Mouse (Mus musculus) limb, embryonic 10.5 days (tissue): Measurements from ENCODE around the gene Nup210. TPM values are rescaled to one million over a fixed set of nuclear protein-coding genes. Genes with fewer than 3 reads are reported as not detected.
"Not testable (repeated sequence)": the region's sequence is repeated elsewhere in the genome, so short reads cannot be mapped to it uniquely, and the experiment has no call there.

ENCODE experiments used
- DNase-seq: peaks from one replicate; pipeline ENCODE4 v3.0.0-alpha.2; 2017; ENCODE audit warnings: low spot score
- H3K27ac ChIP-seq: fragments of 300-500 bp; sonication (generic); 2 replicates; pipeline ENCODE4 v1.5.1; 2016; ENCODE audit warnings: mild to moderate bottlenecking
- H3K27me3 ChIP-seq: fragments of 300-500 bp; sonication (generic); 2 replicates; pipeline ENCODE4 v1.6.1; 2016; ENCODE audit warnings: low read depth, mild to moderate bottlenecking; ENCODE audit not compliant: poor library complexity, severe bottlenecking
- H3K36me3 ChIP-seq: fragments of 300-500 bp; sonication (generic); 2 replicates; pipeline ENCODE4 v1.6.1; 2016; ENCODE audit warnings: mild to moderate bottlenecking, moderate library complexity
- H3K4me1 ChIP-seq: fragments of 300-500 bp; sonication (generic); 2 replicates; pipeline ENCODE4 v1.6.1; 2016
- H3K4me3 ChIP-seq: fragments of 300-500 bp; sonication (generic); 2 replicates; pipeline ENCODE4 v1.5.1; 2016; ENCODE audit warnings: mild to moderate bottlenecking, moderate library complexity
- H3K9me3 ChIP-seq: fragments of 300-500 bp; sonication (generic); replicated peaks from 2 replicates; pipeline ENCODE4 v1.6.1; 2016; ENCODE audit warnings: mild to moderate bottlenecking
- WGBS: fragments of 180-500 bp; shearing (Covaris S2); methylation state at CpG from one replicate; pipeline ENCODE4 v1.1.7; 2016; 5-methylcytosine and 5-hydroxymethylcytosine counted together
- polyA plus RNA-seq: library from polyadenylated mRNA; unstranded; fragments of >200 nt; fragmentation: Nextera tagmentation; extraction: Ambion mirVana; gene quantifications from 2 replicates; pipeline ENCODE4 v1.2.1, GENCODE M21; 2016

Gene Nup210
- polyA plus RNA-seq, 1 experiment from 2014 or later, result 7.2 TPM

DNA sequence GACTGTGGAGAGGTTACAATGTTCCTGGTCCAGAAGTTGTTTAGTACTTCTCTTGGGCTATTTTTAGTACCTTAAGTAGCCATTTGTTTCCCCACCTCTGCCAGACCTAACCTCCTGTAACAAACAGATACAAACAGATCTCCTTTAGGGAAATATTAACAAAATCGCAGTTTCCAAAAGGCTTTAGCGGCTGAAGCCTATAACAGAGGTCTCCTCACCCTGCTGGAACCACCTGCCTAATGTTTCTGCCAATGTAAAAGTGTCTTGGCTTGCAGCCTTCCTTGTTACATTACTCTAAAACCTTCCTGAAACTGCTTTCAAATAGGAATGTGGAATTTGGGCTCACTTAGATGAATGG lies 8.6 kb upstream of the Nup210 start:
- Histone ChIP-seq H3K4me3 (no peak overlapping the region), H3K27me3 (no peaks in the 10 kb centered on the region), H3K4me1 (no peaks in the 10 kb centered on the region), H3K9me3 (no peaks in the 10 kb centered on the region), H3K36me3 (no peaks in the 10 kb centered on the region), H3K27ac (no peak overlapping the region)
- 83% methylated on average over 2 of the region's 2 CpGs for WGBS
- DNase-seq, result no peak

GRCm38 (mm10) chr6:91124286-91125227 lies 7.9 kb upstream of the Nup210 start:
- Histone ChIP-seq H3K27ac (no peak overlapping the region), H3K36me3 (no peaks in the 10 kb centered on the region), H3K4me3 (no peak overlapping the region), H3K9me3 (no peaks in the 10 kb centered on the region), H3K27me3 (no peaks in the 10 kb centered on the region), H3K4me1 (no peaks in the 10 kb centered on the region)
- WGBS, result 61% methylated on average over 7 of the region's 7 CpGs
- no peak for DNase-seq

DNA sequence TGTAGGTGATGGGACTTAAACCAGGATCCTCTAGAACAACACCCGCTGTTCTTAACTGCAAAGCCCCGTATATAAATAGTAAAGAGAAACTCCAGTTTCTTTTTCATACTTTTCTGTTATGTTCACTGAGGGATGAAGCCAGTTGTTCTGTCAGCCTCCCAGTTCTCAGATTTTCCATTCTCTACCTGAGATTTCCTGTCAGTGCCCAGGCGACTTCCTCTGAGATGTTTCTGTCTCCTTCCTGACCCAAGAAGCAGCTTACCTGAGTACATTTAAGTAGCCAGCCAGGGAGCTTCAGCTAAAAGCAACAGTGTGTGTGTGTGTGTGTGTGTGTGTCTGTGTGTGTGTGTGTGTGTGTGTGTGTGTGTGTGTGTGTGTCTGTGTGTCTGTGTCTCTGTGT lies 6.8 kb upstream of the Nup210 start:
- 87% methylated on average over 3 of the region's 3 CpGs for WGBS
- Histone ChIP-seq H3K9me3 (no peaks in the 10 kb centered on the region), H3K4me1 (no peaks in the 10 kb centered on the region), H3K27me3 (0 out of 2 replicates have a peak, but pooled peaks cover 3% of the 10 kb centered on the region), H3K36me3 (no peaks in the 10 kb centered on the region), H3K4me3 (no peak overlapping the region), H3K27ac (no peak overlapping the region)
- DNase-seq, result no peak

GRCm38 (mm10) chr6:91121089-91121488 lies 4.5 kb upstream of the Nup210 start:
- 92% methylated on average over 7 of the region's 7 CpGs for WGBS
- Histone ChIP-seq H3K4me1 (peaks cover 17% of the 10 kb centered on the region), H3K27me3 (peaks cover 21% of the 10 kb centered on the region)
- not testable (repeated sequence) for H3K27ac ChIP-seq, H3K36me3 ChIP-seq, H3K4me3 ChIP-seq, DNase-seq, H3K9me3 ChIP-seq

GRCm38 (mm10) chr6:91120206-91120605 lies 3.6 kb upstream of the Nup210 start:
- peaks cover 30% of the 10 kb centered on the region for H3K27me3 ChIP-seq
- peaks cover 18% of the 10 kb centered on the region for H3K4me1 ChIP-seq
- H3K36me3 ChIP-seq, result no peaks in the 10 kb centered on the region
- no peak overlapping the region for H3K4me3 ChIP-seq
- WGBS, result 86% methylated on average over 2 of the region's 2 CpGs
- no peak for DNase-seq
- no peaks in the 10 kb centered on the region for H3K9me3 ChIP-seq
- H3K27ac ChIP-seq, result no peak overlapping the region

- Histone ChIP-seq H3K4me3 (no peak overlapping the region), H3K27me3 (peaks cover 37% of the 10 kb centered on the region)
These were observed 1.9 kb upstream of the Nup210 start for GRCm38 (mm10) chr6:91118526-91118925.

GRCm38 (mm10) chr6:91117149-91117548 lies 520 bp upstream of the Nup210 start:
- no peak for DNase-seq
- peak overlapping the region; percentile 85; the same call in 1 of the 2 replicates for H3K27ac ChIP-seq
- H3K4me1 ChIP-seq, result peaks cover 21% of the 10 kb centered on the region
- peak overlapping the region; percentile 74 for H3K4me3 ChIP-seq
- H3K9me3 ChIP-seq, result no peaks in the 10 kb centered on the region
- peaks cover 37% of the 10 kb centered on the region for H3K27me3 ChIP-seq
- no peaks in the 10 kb centered on the region for H3K36me3 ChIP-seq
- WGBS, result 4% methylated on average over 9 of the region's 9 CpGs

More at GRCm38 (mm10) chr6:91118526-91118925, 1.9 kb upstream of the Nup210 start:
- H3K27ac ChIP-seq, result no peak overlapping the region
- no peaks in the 10 kb centered on the region for H3K9me3 ChIP-seq
- no peak for DNase-seq
- H3K36me3 ChIP-seq, result no peaks in the 10 kb centered on the region
- H3K4me1 ChIP-seq, result peaks cover 21% of the 10 kb centered on the region

- no peaks in the 10 kb centered on the region for H3K36me3 ChIP-seq
- peaks cover 21% of the 10 kb centered on the region for H3K4me1 ChIP-seq
- no peak for DNase-seq
- WGBS, result 12% methylated on average over 4 of the region's 4 CpGs
- H3K9me3 ChIP-seq, result no peaks in the 10 kb centered on the region
- peak overlapping the region; percentile 85 for H3K27ac ChIP-seq
- peaks cover 37% of the 10 kb centered on the region for H3K27me3 ChIP-seq
- H3K4me3 ChIP-seq, result peak overlapping the region; percentile 74
These were observed 776 bp downstream of the Nup210 start for GRCm38 (mm10) chr6:91115863-91116243.

GRCm38 (mm10) chr6:91115158-91115557 lies 1.5 kb downstream of the Nup210 start:
- Histone ChIP-seq H3K4me3 (no peak overlapping the region), H3K9me3 (no peaks in the 10 kb centered on the region), H3K4me1 (peaks cover 25% of the 10 kb centered on the region), H3K36me3 (no peaks in the 10 kb centered on the region), H3K27me3 (peaks cover 37% of the 10 kb centered on the region), H3K27ac (no peak overlapping the region)
- DNase-seq, result no peak
- 25% methylated on average over 1 of the region's 1 CpGs for WGBS

- Histone ChIP-seq H3K27me3 (peaks cover 37% of the 10 kb centered on the region), H3K9me3 (no peaks in the 10 kb centered on the region), H3K27ac (no peak overlapping the region), H3K4me1 (peaks cover 25% of the 10 kb centered on the region), H3K4me3 (no peak overlapping the region), H3K36me3 (no peaks in the 10 kb centered on the region)
- 26% methylated on average over 2 of the region's 2 CpGs for WGBS
- no peak for DNase-seq
These were observed 1.9 kb downstream of the Nup210 start for GRCm38 (mm10) chr6:91114716-91115115.

- DNase-seq, result no peak
- H3K27ac ChIP-seq, result no peak overlapping the region
- peaks cover 24% of the 10 kb centered on the region for H3K27me3 ChIP-seq
- no peaks in the 10 kb centered on the region for H3K36me3 ChIP-seq
- H3K4me3 ChIP-seq, result no peak overlapping the region
- peaks cover 15% of the 10 kb centered on the region for H3K4me1 ChIP-seq
- 89% methylated on average over 3 of the region's 3 CpGs for WGBS
- no peaks in the 10 kb centered on the region for H3K9me3 ChIP-seq
These were observed 4.7 kb downstream of the Nup210 start for GRCm38 (mm10) chr6:91111954-91112252.

- Histone ChIP-seq H3K27me3 (peaks cover 19% of the 10 kb centered on the region), H3K9me3 (no peaks in the 10 kb centered on the region), H3K27ac (no peak overlapping the region), H3K4me1 (peaks cover 10% of the 10 kb centered on the region), H3K4me3 (no peak overlapping the region), H3K36me3 (no peaks in the 10 kb centered on the region)
- no peak for DNase-seq
- whole genome bisulfite sequencing, result 88% methylated on average over 10 of the region's 10 CpGs
These were observed 5.3 kb downstream of the Nup210 start for GRCm38 (mm10) chr6:91111141-91111953.

DNA sequence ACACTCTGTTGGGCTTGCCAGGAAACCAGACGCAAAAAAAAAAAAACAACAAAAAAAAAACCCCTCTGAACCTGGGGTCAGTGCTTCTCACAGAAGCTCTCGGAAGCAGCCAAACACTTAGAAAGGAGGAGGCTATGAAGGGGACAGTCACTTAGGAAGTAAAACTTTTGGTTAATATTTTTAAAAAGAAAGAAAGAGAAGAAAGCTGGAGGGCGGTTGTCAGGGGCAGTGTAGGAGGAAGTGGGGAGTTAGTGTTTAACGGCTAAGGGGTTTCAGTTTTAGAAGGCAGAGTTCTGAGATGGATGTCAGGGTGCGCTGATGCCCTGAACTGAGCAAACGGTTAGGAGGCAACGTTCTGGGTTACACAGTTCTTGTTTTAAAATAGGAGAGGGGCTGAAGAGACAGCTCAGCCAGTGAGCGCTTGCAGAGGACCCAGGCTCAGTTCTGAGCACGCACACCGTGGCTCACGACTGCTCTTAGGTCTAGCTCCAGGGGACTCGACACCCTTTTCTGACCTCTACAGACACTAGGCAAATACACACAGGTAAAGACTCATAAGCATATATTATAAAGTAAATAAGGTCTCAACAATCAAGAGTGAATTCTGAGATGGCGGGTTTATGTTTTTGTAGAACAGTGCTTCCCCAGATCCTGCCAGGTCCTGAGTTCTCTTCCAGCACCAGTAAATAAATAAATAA lies 6.2 kb downstream of the Nup210 start:
- H3K4me1 ChIP-seq, result peaks cover 7% of the 10 kb centered on the region; the same call in 1 of the 2 replicates
- no peak overlapping the region for H3K27ac ChIP-seq
- 78% methylated on average over 13 of the region's 13 CpGs for WGBS
- no peak for DNase-seq
- no peaks in the 10 kb centered on the region for H3K36me3 ChIP-seq
- H3K4me3 ChIP-seq, result no peak overlapping the region
- H3K27me3 ChIP-seq, result peaks cover 10% of the 10 kb centered on the region
- no peaks in the 10 kb centered on the region for H3K9me3 ChIP-seq
